Mouse (Mus musculus) megakaryocyte progenitor cell, adult 5-6 weeks (primary cell): Measurements from ENCODE around the gene Igfbpl1. TPM values are rescaled to one million over a fixed set of nuclear protein-coding genes. Genes with fewer than 3 reads are reported as not detected.
A peak's percentile ranks its signal among the peaks of the same experiment; 100 is the strongest.

Experiments
- ATAC-seq: replicated peaks from 2 replicates; pipeline ENCODE4 v1.8.0; 2016; ENCODE audit warnings: mild to moderate bottlenecking, moderate TSS enrichment, inconsistent platforms; ENCODE audit not compliant: poor library complexity
- total RNA-seq, 2 experiments: library from RNA; stranded (forward) in 1 of 2; stranded (reverse) in 1 of 2; fragments of 157-497, 149-512 nt in 1 of 2; fragments of 200-1000 nt in 1 of 2; gene quantifications; 2 replicates each; pipeline versions ENCODE4 v1.2.3 to v1.2.4; 2015 to 2017

The Igfbpl1 gene
- total RNA-seq, 2 experiments from 2014 or later = not detected

DNA sequence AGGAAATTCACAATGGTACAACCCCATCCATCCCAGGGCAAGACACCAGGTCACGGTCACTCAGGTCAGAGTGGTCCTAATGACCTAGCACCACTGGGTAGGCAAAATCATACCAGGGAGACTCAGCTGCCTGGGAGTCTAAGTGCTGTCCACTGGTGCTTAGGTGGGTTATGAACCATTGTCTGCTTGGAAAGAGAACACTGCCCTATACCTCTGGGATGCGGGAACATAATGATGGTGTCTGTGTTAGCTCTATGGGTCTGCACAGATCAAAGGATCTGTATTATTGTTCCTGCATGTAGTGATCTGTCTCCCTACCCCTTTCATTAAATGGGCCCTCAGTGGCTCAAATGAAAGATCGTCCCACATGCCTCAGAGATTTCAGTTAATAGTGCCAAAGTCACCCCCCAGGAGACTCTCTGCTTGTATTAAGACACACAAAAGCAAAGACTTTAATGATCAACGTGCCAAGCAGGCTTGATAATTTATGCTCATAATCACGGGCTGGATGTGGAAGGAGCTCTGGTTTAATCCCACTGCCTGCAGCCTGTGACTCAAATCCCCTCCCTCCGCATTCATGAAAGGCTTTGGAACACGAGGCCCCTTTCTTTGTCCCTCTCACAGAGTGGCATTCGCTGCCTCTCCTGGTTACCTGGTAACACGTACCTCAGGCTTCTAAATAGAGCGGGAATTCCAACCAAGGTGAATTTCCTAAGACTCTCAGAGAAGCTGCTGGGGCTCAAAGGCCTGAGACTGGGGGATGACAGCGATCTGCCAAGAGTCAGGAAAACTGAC, 3.7 kb downstream of the Igfbpl1 start:
- ATAC-seq = no peak

DNA sequence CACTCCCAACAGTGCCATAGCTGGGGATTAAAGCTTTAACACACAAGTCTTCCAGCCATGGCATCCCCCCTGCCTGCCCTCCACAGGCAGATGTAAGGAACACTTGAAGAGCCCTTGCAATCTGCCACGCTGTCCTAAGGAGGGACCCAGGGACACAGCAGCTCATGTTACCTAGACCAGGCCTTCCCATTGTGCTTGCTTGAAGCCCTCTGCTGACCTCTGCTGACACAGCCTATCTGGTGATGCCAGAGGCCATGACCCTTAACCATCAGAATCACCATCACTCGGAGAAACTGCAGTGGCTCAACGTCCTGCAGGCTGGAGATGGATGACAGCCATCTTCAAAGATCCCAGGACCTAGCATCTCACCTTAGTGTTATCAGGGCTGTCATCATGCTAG, 4.7 kb downstream of the Igfbpl1 start:
- no peak for ATAC-seq

DNA sequence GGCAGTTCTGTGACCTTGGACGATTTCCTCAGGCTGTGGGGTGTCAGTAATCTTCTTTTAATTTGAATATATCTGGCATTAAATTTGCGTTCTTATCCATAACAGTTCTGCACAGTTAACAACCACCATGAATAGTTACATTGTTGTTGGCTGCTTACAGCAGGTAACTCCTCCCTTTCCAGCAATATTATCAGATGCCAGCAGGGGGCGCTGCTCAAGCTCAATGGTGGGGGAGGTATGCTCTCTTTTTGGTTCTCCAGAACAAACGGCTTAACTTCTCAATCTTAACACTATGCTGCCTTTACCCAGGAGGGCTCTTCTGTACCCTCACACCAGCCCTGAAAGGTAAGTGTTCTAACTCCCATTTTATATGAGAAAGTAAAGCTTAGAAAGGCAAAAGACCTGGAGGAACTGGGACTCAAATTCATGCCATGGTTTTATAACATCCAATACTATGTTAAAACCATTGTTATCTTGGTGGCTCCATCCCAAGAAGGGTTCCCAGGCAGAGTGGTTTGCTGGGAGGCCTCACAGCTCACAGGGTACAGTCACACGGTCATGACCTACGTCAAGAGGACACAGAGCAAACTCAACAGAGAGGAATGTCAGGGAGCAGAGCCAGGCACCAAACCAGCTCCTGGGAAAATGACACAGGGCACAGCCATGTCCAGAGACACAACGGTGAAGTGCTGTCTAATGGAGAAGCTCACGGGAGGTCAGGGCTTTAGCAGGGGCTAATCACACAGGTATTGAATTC, 6.5 kb downstream of the Igfbpl1 start:
- ATAC-seq = peak; percentile 60

DNA sequence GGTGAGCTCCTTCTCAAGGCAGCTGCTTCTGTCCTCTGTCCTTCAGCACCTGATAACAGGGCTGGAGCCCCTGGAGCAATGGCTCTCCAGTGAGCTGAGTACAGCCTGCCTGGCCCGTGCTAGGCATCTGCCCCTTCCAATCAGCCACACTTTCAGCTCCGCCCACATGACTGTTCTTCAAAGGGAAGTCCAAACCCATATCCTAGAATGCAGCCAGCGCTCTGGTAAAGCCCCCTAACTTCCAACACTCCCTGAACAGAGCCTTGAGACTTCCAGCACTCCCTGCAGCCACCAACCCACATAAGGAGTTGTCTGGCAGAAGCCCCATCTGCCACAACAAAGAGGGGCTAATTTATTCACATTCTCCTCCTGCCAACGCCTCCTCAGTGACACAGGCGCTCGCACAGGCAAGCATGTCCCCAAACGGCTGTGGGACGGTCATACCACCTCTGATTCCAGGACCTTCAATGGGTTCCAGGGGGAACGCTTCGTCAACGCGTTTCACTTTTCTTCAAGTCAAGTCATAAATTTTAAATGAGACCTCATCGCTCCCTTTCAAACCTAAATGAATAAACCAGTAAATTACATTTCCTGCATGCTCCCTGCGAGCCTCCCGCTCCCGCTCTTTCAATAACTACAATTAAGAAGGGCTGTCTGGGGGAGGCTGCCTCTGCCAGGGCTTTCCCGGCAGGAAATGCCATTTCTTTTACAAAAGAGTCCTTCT, 7.4 kb downstream of the Igfbpl1 start:
- peak; percentile 69 for ATAC-seq

DNA sequence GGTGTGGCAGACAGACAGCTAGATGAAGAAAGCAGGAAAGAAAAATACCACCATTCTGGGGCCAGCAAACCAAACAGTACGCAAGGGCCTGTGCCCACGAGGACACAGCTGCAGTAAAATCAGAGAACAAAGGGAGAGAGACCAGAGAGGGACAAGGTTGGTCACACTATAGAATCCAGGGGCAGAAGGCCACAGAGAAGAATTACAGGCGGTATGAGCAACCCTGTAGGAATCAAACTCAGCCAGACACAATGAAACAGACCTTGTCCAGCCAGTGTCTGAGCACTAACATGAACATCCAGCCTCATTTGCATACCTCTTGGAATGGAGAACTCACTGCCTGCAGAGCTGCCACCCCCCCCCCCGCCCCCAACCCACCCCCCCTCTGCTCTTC, 7.9 kb downstream of the Igfbpl1 start:
- ATAC-seq = no peak

DNA sequence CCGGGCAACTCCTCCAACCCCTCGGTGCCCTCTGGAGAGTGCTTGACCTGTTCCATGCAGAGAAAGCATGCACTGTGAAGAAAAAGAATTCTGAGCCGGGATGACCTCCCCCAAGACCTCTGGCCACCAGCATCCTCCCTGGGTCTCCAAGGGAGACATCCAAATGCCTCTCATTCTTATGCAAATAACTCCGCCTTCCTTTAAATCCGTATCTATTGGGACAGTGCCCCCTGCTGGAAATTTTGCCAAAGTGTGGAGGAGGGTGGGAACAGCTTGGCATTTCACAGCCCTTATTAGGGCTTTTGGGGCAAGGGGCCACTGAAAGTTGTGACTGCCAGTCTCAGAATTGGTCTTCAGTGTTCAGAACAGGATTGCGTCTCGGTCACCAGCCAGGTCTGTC, 11.2 kb downstream of the Igfbpl1 start:
- ATAC-seq = peak; percentile 64

DNA sequence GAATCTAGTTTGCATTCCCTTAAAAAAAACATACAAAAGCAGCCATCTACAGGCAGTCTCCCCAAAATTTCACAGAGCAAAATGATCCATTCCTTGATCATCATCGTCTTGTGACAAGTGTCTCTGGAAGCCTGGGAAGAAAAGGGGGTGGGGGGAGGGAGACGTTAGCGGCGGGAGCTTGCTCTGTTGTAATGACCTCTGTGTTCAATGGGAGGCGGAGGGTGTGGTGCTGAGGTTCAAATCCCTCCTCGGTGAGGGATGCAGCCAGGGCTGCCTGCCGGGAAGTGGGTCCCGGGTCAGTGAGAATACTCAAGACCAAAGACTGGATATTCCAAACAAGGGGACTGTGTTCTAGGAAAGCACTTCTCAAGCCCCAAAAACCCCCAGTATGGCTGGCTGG, 15.5 kb downstream of the Igfbpl1 start:
- no peak for ATAC-seq

DNA sequence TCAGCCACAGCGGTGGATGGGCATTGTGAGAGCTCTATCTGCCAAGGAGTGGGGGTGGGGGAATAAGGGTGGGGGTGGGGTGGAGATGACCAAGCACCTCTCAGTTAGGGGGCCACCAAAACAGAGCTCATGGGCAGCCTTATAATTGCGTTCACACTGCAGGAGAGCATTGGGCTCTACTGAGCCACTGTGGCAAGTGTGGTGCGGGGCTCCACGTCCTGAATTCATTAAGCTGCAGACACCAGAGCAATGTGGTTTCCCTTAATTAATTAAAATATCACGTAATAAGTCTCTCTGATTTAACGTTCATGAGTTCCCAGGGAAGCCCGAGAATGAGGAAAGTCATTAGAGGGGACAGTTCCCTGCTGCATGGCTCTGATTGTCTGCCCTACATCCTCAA, 18.7 kb downstream of the Igfbpl1 start:
- ATAC-seq = no peak

DNA sequence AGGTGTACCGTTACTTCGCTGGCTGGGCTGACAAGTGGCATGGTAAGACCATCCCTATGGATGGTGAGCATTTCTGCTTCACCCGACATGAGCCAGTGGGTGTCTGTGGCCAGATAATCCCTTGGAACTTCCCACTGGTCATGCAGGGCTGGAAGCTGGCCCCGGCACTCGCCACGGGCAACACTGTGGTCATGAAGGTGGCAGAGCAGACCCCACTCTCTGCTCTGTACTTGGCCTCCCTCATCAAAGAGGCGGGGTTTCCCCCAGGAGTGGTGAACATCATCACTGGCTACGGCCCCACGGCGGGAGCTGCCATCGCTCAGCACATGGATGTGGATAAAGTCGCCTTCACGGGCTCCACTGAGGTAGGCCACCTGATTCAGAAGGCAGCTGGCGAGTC, 23.8 kb downstream of the Igfbpl1 start:
- ATAC-seq = no peak

DNA sequence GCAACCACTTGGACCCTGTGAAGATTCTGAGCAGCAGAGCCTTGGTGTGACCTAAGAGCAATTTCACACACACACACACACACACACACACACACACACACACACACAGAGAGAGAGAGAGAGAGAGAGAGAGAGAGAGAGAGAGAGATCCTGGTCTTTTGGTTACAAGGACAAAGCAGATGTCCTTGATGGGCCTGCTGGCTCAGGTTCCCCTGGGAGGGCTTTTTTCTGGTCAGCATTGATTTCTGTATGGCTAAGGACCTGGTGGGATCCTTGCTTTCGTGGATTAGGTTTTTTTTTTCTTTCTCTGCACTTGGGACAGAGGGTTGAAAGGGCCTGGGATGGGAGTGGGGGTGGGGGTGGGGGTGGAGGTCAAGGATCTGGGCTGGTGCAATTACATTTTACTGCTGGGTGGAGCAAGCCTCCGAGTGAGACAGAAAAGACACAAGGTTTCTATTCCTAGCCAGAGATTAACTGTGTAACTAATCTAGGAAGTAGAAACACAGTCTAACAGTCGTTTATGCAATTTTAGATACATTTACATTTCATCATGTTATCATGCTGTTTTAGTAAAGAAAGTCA, 26.7 kb downstream of the Igfbpl1 start:
- no peak for ATAC-seq

DNA sequence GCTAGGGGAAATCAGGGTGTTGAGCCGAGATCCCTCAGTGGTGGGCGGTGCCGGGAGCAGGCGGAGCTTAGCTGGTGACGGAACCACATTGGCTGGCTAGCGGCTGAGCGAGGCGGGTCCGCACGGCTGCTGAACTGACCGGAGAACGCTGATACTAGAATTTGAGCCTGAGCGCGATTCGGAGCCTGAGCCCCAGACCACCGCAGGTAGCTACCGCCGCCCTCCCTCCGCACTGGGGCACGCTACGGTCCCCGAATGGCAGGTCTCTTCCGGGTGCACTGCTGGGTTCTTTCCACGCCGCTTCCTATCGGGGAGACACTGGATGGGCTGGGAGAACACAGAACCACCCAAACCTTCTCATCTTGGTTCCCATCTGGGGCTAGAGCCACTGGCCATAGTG, 27.8 kb downstream of the Igfbpl1 start, which contains the start of gene Aldh1b1:
Gene Aldh1b1, plus strand, starts transcription at position 59 of the 400 bp plus-strand sequence.
- ATAC-seq = peak; percentile 91

DNA sequence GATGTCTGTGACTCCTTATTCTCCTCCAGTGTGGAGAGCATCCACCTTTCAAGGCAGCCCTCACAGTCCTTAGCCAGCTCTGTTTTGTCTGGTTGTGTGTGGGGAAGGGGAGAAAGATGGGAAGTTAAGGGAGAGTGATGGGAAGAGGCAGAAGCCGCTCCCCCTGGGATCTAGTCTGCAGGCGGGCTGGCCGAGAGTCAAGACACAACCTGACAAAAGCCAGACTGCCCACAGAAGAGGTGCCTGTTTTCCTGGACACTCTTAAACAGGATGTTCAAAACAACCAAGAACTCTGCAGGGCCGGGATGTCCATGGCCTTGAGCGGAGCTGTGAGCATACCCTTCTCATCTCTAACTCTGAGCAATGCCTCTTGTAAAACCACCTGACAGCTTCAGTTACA, 30.0 kb downstream of the Igfbpl1 start:
- ATAC-seq = no peak

DNA sequence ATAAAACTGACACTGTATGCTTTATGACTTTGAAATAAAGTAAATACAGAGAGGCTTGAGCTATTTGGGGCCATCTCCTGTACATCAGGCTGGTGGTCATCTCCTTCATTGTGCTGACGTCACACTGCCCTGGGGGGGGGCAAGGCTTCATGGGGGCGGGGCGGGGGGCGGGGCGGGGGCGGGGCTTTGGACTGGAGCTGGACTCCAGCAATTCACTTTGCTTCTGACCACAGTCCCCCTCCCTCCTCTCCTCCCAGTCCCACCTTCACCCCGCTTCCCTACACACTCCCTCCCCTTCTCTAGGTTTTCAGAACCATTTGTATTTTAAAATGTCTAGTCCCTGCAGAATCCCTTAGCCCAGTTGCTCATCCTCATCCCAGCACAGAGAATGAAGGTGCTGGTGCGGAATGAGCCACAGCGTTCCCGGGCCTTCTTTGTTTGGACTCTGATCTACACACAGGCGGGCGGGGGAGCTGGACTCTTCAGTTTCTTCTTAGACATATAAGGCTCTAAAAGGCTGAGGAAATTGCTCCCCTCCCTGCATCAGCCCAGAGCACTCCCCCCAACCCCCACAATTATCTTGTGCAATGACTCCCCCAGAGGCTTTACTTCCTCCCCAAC, 31.4 kb downstream of the Igfbpl1 start:
- ATAC-seq = peak; percentile 46

DNA sequence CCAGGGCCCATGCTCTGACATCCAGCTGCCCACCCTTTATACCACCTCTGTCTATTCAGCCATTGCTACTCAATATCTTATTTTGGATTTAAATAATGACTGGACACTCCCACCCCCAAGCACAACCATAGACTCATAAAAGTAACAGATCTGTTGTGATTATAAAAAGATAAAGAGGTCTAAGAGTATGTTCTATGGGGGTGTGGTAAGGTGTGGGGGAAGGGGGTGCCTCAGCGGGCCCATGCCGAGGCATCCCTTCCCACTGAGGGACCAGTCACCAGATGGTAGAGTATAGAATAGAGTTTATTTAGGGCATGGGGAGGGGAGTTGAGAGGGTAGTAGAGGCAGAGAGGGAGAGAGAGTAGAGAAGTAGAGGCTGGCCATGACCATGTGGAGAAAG, 36.7 kb downstream of the Igfbpl1 start:
- ATAC-seq = no peak

DNA sequence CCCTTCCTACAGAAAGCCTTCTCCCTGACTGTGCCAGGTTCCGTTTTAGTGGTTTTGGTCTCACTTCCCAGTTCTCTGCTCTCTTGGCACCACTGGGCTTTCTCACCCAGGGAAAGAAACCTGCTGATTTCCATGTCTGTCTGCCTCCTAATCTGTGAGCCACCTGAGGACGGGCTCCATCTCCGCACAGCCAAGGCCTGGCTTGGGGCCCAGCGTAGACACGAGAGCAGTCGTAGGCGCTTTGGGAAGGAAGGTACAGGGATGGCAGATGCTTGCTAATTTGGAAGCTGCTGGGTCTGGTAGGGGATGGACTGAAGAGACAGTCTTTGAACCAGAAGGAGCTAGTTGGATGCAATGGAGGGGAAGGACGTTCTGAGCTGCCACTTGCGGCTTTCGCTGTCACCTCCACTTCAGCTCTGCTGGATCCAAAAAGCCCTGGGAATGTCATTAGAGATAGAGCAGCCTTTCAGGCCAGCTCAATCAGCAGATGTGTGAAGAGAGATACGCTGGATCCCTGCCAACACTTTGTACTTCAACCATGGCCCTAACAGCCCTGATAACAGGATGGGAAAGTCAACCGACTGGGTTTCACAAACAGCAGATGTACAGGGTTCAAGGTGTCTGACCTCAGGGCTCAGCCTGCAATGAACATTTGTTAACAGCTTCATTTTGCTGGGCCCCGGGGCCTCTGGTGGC, 37.3 kb downstream of the Igfbpl1 start:
- peak; percentile 59 for ATAC-seq

DNA sequence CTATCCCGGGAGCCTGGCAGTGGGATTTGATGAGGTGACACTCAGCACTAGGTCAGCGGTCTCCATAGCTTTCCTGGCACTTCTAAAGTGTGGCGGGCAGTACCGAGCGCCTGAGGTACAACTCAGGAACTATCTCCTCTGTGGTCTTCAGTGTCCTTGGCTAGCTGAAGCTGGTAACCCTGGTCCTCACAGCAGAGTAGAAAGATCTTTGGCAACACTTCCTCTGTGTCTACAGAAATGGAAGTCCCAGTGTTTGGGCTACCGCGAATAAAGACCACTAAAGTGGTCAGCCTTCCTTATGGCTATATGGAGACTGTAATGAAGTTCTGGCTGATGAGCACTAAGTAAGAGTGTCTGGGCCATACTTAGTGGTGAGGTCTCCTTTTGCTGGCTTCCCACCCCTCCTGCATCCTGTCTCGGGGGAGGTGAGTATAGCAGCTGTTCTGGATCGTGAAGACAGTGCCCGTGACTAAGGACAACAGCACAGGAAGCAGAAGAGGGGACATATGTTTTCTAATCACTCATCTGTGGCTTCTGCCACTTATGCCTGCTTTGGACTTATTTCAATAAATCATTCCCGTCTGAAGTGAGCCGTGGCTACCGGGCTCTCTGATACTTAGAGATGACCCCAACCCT, 38.2 kb downstream of the Igfbpl1 start:
- peak; percentile 37 for ATAC-seq

DNA sequence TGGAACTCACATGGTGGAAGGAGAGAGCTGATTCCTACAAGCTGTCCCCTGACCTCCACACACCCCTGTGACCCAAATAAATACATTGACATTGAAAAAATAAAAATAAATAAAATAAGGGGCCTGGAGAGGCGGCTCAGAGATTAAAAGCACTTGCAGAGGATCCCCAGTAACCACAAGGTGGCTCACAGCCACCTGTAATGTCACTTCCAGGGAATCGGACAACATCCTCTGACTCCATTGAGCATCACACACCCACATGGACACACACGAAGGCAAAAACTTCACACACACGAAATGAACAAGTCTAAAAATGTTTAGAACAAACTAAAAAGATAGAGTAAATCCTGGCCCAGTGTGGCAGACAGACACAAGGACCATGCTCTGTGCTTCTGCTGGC, 40.0 kb downstream of the Igfbpl1 start:
- no peak for ATAC-seq

DNA sequence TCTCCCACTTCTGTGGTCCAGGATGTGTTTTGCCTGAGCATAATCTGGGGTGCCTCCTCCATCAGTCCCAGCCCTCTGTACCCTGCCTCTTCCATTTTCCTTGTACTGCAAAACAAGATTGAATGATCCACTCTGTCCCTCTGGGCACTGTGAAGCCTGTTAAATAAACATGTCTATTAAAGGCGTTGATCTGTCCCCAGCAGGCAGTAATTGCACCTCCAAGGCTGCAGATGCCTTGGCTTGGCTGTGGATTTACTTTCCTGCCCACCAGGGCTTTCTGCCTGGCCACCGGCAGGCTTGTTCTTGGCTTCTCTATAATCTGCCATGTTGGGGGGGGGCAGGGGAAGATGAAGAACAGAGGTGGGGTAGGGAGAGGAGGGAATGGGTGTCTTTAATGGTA, 40.8 kb downstream of the Igfbpl1 start:
- ATAC-seq = no peak

DNA sequence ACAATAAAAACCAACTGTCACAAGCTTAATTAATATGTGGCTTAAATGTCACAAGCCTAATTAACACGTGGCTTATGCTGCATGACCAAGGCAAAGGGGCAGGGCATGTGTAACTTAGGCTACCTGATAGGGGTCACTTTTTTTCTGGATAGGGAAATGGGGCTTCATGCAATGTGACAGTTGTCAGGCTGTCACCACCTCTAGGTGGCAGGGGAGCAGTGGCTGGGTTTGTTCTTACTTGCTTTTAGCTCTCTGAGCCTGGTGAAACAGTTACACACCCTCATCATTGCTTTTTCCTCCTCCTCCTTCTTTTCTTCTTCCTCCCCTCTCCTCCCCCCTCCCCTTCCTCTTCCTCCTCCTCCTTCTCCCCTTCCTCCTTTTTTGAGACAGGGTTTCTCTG, 43.1 kb downstream of the Igfbpl1 start:
- no peak; the same call in 1 of the 2 replicates for ATAC-seq

DNA sequence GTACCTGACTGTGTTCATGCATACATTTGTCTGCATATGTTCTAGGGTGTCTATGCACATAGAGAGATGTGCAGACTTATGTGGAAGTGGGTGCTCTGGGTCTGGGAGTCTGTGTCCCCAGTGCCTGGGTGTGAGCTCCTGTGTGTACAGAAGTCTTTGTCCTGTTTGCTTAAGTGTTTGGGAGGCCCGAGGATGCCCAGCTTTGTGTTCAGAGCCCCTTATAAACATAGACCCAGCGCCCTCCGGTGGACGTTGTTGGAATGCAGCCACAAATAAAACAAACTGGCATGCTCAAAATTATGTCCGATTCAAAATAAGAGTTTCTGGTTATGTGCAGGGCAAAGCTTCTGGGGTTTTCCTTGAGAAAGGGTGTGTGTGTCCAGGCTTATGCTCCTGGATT, 55.1 kb downstream of the Igfbpl1 start:
- peak; percentile 54 for ATAC-seq
